Mouse (Mus musculus): ENCODE measurements around the gene Nr4a3.

The Nr4a3 gene

DNA sequence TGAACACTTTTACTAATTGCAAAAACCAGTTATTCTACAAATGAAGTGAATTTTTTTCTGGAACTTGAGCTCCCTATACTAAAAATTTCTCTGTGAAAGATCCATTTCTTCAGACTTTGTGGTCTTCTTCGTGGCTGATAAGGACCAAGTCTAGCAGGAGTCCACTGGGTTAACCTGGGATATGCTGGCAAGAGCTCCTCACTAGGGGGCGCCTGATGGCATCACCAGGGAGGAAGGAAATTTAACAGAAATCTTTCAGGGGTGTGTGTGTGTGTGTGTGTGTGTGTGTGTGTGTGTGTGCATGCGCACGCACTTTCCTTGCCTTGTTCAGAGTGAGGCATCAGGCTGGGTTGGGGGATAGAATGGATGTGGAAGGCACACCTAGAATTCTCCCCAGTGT is 71.2 kb downstream of the Nr4a3 start:
- DNase-seq = peak; percentile 16 to 48

DNA sequence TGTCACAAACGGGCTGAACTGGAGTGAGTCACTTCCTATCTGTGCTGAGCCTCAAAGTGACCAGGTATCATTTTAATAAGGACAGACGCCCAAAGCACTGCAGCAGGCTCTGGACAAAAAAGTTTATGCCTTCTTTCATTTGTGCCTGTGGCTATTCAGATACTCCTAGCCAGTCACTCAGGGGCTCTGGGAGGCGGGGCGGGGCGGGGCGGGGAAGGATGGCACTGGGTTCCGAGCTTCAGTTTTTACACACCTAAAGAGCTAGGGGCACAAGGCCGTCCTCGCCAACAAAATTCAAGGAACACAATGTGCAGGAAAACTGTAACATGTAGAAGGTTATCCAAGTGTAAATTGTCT is 79.4 kb downstream of the Nr4a3 start:
- DNase-seq = no peak

GRCm38 (mm10) chr4:48124773-48125469 is 80.0 kb downstream of the Nr4a3 start, which contains the start of gene Stx17:
Stx17 (plus strand) TSS chr4:48124915.
- peak; percentile 83 to 92 for DNase-seq

DNA sequence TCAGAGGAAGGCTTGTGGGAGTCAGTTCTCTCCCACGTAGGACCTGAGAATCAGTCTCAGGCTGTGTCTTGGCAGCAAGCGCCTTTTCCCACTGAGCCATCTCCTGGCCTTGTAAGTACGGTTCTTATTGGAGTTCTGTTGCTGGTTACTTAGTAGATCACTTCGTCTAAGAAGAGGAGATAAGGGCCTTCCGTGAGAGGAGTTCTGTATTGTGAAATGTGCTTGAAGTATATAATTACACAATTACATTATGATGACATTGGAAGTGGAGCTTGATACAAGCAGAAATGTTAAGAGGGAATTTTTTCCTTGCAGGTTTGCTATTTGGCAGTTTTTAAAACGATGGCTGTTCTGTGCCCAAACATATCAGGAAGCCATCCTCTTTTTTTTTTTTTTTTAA is 85.4 kb downstream of the Nr4a3 start:
- peak in 1 of 2 experiments; percentile 12 for DNase-seq

DNA sequence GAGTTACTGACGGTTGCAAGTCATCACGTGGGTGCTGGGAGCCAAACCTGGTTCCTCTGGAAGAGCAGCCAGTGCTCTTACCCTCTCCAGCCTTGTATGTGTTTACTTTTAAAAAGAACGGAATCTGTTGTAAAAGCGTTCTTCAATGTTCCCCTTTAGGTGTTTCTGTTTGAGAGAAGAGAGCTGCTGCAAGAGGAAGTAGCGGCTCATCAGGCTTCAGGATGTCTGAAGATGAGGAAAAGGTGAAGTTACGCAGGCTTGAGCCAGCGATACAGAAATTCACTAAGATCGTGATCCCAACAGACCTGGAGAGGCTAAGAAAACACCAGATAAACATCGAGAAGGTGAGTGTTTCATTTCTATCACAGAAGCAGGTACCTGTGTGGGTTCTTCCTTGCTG is 86.7 kb downstream of the Nr4a3 start:
- no peak for DNase-seq

- DNase-seq = no peak
Observed at GRCm38 (mm10) chr4:48132721-48133120, 87.8 kb downstream of the Nr4a3 start.
